Mouse (Mus musculus) erythroblast, adult 5-6 weeks (primary cell): ENCODE data around the gene Gm11084. TPM values are rescaled to one million over a fixed set of nuclear protein-coding genes. Genes with fewer than 3 reads are reported as not detected.
"Not testable (repeated sequence)": the region's sequence is repeated elsewhere in the genome, so short reads cannot be mapped to it uniquely, and the experiment has no call there.

Source experiments
- ATAC-seq: replicated peaks from 2 replicates; pipeline ENCODE4 v1.8.0; 2016; ENCODE audit warnings: moderate number of reproducible peaks, mild to moderate bottlenecking, moderate TSS enrichment, inconsistent platforms; ENCODE audit not compliant: poor library complexity, low FRiP score, severe bottlenecking
- total RNA-seq, 2 experiments: library from RNA; stranded (forward) in 1 of 2; stranded (reverse) in 1 of 2; fragments of 150-400 nt in 1 of 2; fragments of 200-764, 138-1000 nt in 1 of 2; gene quantifications; 2 replicates each; pipeline versions ENCODE4 v1.2.3 to v1.2.4; 2015 to 2017; ENCODE audit warnings: low replicate concordance in 2 of 2

Gene Gm11084
- total RNA-seq, 2 experiments from 2014 or later: not detected

DNA sequence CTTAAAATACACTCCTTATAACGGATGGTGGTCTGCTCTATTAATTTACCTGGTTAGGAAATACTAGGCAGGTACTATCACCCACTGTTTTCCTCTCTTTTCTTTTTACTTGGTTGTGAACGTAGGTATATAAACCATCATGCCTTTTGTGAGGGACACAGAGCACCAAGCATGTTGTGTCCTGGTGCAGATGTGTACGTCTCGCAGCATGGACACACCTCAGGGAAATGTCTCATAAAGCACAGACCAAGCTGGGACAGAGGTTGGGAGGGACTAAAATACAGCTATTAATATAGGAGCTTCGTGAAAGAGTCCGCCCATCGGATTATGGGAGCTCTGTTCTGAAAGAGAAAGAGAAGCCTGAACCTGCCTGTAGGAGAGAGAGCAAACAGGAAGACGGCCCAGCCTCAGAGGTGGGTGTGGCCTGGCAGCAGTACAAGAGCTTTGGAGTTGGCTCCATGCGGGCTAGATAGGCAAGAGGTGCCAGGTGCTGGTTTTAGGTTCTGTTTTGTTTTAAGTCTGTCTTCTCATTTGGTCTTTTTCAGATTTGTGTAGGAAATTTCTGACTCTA lies 10.4 kb upstream of the Gm11084 start:
- ATAC-seq: peak; percentile 97

DNA sequence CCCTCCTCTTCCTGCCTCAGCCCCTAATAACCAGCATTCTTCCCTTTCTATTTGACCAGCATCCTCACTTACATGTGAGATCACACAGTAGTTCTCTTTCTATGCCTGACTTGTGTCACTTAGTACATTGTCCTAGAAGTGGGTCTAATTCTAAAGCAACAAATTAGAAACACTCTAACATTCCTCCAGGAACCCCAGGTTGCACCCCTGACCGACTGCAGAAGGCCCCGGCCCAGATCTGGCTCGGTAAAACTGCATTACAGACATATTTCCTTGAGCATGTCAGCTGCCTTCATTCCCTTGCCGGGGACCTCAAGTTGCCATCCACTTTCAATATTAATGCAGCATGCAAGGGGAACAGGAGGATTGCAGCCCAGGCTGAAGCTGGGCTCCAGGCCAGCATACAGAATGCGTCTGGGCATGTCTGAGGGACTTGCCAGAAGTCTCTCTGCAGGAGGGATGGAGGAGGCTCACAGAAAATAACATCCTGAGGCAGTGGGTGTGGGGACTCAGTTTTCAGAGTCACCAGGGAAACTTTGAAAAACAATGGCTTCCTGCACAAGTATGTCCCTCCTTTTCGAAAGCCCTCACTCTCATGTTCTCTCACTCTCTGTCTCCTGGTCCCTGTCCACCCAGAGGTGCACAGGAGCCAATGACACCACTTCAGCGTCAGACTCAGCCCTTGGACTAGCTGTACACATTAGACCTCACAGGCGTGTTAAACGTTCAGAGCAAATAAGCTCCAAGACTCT lies 9.0 kb upstream of the Gm11084 start:
- ATAC-seq: no peak

DNA sequence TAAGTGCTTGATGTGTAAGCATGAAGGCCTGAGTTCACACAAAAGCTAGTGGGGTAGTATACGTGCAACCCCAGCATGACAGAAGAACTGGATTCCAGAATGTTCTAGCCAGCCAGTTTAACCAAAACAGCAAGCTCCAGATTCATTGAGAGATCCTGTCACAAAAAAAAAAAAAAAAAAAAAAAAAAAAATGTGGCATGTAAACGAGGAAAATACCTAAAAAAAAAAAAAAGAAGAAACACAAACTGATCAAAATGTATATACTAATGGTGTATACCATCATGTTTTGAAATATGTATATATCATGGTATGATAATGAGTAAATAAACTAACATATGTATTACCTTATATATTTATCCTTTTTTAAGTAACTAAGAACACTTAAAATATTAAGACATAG lies 7.6 kb upstream of the Gm11084 start:
- no peak for ATAC-seq

DNA sequence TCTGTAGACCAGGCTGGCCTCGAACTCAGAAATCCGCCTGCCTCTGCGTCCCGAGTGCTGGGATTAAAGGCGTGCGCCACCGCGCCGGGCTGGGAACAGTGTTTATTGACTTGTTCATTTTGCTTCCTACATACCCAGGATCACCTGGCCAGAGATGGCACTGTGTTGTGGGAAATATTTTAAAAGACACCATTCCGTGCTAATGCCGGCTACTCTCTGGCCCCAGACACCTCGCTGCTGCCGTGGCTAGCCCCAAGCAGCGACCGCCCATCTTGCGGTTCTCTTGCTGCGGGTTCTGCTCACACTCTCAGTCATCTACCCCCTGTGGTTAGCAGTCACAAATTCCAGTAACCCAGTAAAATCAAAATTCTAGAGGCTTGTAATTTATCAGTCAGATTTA lies 6.0 kb upstream of the Gm11084 start:
- ATAC-seq: no peak

DNA sequence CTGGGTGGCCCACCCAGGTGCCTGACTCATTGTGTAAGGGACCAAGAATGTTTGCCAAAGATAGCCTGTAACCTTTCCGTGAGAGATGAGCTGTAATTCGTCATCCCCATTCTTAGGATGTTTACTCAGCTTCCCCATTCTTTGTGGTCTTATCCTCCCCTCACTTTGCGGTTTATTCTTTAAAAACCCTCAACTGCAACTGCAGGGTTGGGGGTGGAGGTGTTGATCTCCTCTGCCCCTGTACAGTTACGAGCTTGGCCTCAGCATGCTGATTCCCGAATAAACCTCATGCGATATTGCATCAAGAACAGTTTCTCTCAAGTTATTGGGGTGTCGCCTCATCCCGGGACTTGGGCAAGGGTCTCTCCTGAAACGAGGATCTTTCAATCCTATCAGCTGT lies 2.4 kb upstream of the Gm11084 start:
- not testable (repeated sequence) for ATAC-seq

DNA sequence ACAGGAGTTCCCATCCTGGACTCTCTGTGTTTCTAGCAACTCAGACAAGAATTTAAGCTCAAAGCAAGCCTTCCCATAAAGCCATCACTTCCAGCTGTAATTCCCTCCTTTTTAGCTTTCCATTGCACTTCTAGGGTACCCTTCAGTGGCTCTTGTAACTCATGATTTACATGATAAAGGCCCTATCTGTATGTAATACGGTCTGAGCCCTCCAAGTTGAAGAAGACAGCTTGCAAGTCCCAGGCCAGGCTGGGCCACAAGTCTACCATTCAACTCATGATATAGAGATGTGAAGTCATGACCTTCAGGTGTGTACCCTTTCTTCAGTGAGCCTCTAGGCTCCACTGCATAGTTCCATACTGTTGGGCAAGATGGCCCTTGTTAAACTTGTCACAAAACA lies 1.0 kb downstream of the Gm11084 start:
- no peak for ATAC-seq

DNA sequence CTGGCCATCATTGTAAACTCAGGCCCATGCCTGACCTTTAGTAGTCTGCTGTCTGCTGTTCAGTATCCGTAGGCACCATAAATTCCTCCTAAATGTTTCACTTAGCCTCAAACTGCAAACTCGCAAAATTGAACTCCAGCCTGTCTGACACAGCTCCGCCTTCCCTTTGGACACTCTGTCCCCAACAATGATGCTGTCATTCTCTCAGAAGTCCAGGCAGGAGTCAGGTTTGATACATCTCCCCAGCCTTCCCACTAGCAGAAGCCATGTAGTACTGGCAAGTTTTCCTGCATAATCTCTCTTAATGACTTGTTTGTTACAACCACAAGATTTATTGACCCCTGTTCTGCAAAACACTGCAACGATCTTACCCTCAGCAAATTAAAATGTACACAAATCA lies 1.7 kb downstream of the Gm11084 start:
- no peak for ATAC-seq

DNA sequence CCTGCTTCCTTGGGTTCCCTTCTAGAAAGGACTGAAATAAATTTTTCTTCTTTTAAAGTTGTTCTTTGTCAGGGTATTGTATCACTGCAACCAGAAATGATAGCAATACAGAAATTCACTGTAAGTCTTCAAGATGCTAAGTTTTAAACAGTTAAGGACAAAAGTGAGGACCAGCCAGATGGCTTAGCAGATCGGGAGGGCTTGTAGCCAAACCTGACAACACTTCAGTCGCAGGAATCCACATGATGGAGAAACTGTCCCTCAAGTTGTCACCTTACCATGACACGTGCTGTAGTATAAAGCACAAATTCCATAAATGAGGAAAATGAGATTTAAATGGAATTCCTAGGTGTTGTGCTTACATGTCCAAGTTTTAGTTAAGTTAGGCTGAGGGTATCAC lies 3.3 kb downstream of the Gm11084 start:
- no peak for ATAC-seq

DNA sequence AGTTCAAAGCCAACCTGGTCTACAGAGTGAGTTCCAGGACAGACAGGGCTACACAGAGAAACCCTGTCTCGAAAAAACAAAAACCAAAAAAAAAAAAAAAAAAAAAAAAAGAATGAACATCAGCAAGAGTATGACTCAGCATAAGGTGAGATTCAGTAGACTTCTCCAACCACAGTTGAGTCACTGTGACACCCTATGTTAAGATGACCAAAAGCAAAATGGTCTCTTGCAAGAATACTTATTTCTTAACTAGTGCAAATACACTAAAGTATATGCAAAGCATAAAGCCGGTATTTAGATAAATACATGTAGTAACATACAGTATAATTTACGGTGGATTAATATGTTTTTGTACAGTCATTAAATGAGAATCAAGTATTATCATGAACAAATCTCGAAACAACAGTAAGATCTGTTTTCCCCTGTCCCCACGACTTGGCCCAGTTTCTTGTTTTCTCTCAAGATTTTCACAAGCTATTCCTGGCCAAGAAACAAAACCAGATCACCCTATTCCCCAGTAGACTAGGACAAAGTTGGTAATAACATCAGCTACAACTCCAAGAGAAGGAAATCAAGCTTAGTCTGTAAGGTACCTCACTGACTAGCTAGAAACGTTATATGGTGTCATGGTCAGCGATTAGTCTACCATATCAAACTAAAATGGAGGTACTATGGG lies 4.3 kb downstream of the Gm11084 start:
- ATAC-seq: no peak

DNA sequence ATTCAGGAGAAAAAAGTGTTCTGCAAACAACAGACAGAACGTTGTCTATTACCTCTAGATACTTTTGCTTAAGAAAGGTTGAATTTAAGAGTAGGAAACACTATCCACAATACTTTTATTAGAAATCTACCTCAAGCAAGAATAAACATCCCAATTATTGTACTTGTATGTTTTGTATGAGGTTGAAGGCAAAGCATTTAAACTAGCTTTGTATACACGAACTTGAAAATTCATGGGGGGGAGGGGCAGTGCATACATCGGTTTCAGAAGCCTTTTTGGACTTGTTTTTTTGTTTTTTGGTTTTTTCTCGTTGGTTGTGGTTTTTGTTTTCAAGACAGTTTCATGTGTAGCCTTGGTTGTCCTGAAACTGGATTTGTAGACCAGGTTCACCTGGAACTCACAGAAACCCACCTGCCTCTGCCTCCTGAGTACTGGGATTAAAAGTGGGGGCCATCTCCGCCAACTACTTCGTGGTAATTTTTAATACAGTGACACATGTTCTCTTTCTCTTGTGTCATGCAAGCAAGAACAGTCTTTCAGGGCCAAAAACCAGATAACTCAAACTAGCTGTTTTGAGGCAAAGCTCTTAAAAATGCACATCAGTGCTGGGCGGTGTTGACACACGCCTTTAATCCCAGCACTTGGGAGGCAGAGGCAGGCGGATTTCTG lies 4.9 kb downstream of the Gm11084 start:
- no peak for ATAC-seq

DNA sequence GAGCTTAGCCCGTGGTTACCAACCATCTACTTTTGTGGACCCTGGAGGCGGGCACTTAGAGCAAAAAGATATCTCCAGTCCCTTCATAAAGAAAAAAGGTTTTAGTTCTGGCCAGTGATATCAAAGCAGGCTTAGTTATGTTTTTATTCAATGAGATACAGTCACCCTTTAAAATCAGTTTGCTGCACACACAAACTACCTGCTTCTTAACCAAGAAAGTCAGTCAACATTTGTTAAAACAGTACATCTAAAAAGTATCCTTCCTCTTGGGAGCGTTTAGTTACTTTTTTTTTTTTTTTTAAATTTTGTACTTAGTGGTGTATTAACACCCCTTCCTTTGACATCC lies 5.5 kb downstream of the Gm11084 start:
- no peak for ATAC-seq

DNA sequence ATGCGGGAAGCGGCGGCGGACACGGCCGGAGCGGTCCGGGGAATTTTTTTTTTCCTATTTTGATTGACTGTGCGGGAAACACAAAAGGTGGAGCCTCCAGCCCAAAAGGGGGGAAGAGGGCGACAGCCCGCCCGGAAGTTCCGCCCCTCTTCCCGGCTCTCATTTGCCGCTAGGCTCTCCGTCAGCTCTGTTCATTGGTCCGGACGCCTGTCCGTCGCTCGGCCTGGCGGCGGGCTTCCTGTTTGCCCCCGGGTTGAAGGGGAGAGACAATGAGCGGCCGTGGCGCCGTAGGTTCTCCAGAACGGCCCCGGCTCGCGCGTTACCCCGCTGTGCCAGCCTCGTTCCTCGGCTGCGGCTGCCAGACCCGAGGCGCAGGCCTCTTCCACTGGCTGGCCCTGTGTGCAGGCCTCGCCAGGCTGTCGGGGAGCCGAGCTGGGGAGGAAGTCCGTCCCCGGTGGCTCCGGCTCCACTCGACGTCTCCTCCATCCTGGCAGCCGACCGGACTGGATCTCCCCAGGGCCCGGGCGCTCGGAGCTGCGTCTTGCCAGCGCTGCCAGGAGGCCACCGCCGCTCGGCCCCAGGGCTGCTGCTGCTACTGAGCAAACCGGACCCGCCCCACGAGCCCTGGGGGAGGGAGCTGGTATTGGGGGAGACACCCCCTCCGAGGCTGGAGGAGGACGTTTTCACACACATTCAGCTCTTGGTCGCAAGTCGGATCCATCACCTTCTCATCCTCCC lies 6.0 kb downstream of the Gm11084 start, which contains the start of gene Sp3:
TSS of gene Sp3 (minus strand) at position 110 of the 738 bp plus-strand sequence.
- ATAC-seq: peak; percentile 85

DNA sequence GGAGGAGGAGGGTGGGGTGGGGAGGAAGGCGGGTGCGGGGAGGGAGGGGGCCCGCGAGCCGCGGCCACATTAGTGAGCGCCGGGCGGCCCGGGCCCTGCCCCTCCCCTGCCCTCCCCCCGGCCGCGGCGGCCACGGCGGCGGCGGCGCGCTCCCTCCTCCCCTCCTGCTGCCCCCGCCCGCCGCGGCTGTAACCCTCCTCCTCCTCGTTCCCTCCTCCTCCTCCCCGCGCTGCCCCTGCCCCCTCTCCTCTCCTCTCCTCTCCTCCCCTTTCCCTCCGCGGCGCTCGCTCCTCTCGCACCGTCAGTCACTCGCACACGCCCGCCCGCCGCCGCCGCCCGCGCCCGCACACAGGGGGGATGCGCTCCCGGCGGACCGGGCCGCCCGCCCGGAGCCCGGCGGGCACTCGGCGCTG lies 6.9 kb downstream of the Gm11084 start:
- ATAC-seq: peak; percentile 37

DNA sequence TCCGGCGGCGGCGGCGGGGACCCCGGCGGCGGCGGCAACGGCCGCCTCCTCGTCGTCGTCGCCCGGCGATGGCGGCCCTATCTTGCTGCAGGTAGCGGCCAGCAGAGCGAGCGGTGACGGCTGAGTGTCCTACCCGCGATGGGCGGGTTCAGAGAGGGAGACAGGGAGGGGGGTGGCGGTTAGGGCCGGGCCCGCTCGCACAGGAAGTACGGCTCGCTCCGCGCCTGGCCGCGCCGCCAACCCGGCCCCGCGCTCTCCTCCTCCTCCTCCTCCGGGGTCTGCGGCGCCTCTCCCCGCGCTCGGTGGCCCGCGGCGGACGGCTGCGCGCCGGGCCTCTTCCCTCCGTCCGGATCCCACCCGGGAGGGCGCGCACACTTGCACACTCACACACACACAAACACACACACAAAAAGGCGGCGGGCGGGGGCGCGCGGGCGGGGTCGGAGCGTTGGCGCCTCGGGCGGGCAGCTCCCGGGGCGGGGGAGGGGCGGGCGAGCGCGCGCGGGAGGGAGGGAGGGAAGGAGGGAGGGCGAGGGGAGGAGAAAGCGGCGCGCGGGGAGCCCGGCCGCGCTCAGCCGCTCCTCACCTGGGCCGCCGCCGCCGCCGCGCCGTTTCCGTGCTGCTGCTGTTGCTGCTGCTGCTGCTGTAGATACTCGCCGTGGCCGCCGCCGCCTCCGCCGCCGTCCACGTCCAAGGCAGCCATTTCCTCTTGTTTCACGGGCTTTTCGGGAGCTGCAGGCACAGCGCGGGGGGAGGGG lies 7.4 kb downstream of the Gm11084 start:
- peak; percentile 66 for ATAC-seq

DNA sequence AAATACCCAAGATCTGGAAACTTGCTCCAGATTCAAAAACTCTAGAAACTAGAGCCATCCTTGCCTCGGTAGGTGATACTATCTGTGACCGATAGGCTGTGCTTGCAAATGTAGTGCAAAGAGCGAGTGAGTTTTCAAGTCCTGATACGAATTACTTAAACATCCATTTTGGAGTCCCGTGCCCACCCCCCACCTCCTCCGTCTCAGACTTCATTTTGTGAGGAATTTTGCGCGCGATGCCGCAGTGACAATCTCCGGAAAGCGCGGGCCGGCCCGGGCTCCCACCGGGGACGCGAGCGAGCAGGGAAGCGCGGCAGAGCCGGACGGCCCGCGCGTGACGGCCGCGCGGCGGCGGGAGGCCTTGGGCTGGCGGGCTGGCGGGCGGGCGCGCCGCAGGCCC lies 8.0 kb downstream of the Gm11084 start:
- 0 out of 2 replicates have a peak, but pooled peaks have one; percentile 31 for ATAC-seq

DNA sequence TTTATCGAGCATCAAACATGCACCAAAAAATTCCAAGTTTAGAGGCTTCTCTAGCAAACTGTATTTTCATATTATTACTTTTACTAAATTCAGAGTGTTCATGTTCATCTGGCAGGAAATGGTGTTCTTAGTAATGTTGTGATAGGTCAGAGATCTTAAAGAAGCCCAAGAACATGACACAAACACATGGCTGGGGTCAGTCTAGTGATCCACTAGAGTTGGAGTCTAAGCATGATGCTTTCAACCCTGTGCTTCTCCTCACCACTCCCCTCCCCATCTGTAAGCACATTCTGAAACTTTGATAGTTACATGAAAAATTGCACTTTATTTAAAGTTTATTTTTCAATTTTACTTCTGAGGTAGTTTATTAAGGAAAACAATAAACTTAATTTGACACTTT lies 9.2 kb downstream of the Gm11084 start:
- no peak for ATAC-seq

DNA sequence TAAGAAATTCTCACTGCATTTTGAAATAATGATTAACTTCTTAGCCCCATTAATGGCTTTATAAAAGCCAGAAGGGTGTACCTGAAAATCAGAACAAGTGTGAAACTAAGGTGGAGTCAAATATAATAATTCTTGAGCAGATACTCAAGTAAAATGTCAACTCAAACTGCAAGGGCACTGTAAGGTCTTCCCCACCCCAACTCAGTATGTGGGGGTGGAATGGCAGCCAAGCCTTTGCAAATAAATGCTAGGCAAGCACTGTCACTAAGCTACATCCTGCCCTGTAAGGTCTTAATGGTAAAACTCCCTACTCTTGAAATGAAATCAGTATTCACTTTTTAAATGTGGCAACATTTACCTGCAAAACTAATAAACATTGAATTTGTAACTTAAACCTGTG lies 10.5 kb downstream of the Gm11084 start:
- no peak for ATAC-seq

DNA sequence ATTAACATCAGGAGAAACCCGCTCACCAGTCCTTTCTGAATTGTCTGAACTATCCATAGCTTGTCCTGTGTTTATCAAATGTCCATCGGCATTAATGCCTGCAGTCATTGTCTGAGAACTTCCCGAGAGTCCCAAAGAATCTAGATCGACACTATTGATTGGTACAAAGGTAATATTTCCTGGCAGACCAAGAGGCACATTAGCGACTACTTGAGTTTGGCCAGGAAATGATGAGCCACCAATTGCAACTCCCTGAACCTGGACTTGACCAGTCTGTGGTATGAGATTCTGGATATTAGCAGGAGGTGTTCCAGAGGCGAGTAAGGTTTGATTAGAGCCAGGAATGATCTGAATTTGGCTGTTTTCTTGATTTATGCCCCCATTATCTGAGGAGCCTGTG lies 15.7 kb downstream of the Gm11084 start:
- no peak for ATAC-seq

DNA sequence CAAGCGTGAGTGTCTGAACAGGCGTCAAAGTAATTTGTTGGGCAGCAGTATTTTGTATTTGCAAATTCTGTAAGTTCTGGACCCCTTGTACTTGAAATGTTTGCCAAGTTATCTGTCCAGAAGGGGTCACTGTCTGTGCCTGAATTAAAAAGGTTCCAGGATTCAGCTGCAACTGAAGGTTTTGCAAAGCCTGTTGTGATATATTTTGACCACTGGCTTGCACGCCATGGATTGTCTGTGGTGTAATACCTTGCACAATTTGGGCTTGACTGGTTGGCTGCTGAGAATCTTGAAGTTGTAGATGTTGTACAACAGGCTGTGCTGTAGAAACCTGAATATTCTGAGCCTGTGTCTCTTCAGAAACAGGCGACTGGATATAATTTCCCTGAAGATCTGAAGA lies 16.2 kb downstream of the Gm11084 start:
- 0 out of 2 replicates have a peak, but pooled peaks have one; percentile 22 for ATAC-seq
